20 mouse cellular contexts compared by ENCODE assay signal in genomic region chr3:116914374-116914773, GRCm38 (mm10). TPM values are rescaled to one million over a fixed set of nuclear protein-coding genes. Genes with fewer than 3 reads are reported as not detected.
"Had no signal": no experiment of that assay in that cellular context is flagged by ENCODE, and none has a peak within 500 bp of the region (broad histone marks: within the 10 kb centered on the region; RNA-seq: fewer than 3 reads in every experiment).

No protein-coding gene starts in this region.

- H3K27ac ChIP-seq: layer of hippocampus, adult 2 months; limb, embryonic 12.5 days; liver, embryonic 13.5 days; lung, embryonic 15.5 days; midbrain, embryonic 12.5 days; neural tube, embryonic 13.5 days; stomach, embryonic 15.5 days had no signal

- ATAC-seq: liver, postnatal 0 days; midbrain, embryonic 16.5 days had no signal

- H3K9ac ChIP-seq: limb, embryonic 12.5 days; liver, embryonic 13.5 days; liver, postnatal 0 days; lung, embryonic 15.5 days; midbrain, embryonic 12.5 days; neural tube, embryonic 13.5 days; stomach, embryonic 15.5 days had no signal

- H3K4me3 ChIP-seq: layer of hippocampus, adult 2 months; limb, embryonic 12.5 days; liver, embryonic 13.5 days; lung, embryonic 15.5 days; midbrain, embryonic 12.5 days; neural tube, embryonic 13.5 days; stomach, embryonic 15.5 days had no signal

- H3K4me1 ChIP-seq: limb, embryonic 12.5 days; liver, embryonic 13.5 days; lung, embryonic 15.5 days; midbrain, embryonic 12.5 days; neural tube, embryonic 13.5 days; stomach, embryonic 15.5 days had no signal

- H3K36me3 ChIP-seq: limb, embryonic 12.5 days; liver, embryonic 13.5 days; lung, embryonic 15.5 days; midbrain, embryonic 12.5 days; neural tube, embryonic 13.5 days; stomach, embryonic 15.5 days had no signal

- H3K27me3 ChIP-seq: limb, embryonic 12.5 days; liver, embryonic 13.5 days; lung, embryonic 15.5 days; midbrain, embryonic 12.5 days; neural tube, embryonic 13.5 days; stomach, embryonic 15.5 days had no signal

- DNase-seq: kidney, postnatal 10 days; kidney, postnatal 4 days; liver; liver, embryonic 13.5 days; liver, postnatal 0 days; retina, postnatal 1 day; right cerebral cortex, postnatal 14 days; thymus, postnatal 36 days had no signal

- H3K4me2 ChIP-seq: limb, embryonic 12.5 days; liver, embryonic 13.5 days; lung, embryonic 15.5 days; midbrain, embryonic 12.5 days; neural tube, embryonic 13.5 days; stomach, embryonic 15.5 days had no signal

- H3K9me3 ChIP-seq: limb, embryonic 12.5 days; liver, embryonic 13.5 days; lung, embryonic 15.5 days; midbrain, embryonic 12.5 days; neural tube, embryonic 13.5 days; stomach, embryonic 15.5 days had no signal

RNA-seq across cellular contexts. Expression of gene 4930455H04Rik, which starts 53.7 kb away (rescaled TPM):
- total RNA-seq: layer of hippocampus, adult 2 months; layer of hippocampus, postnatal 10 days; left cerebral cortex, postnatal 36 days; megakaryocyte-erythroid progenitor cell, adult 5-6 weeks had no signal
- polyA plus RNA-seq: limb, embryonic 12.5 days; liver, embryonic 13.5 days; liver, postnatal 0 days; lung, embryonic 15.5 days; midbrain, embryonic 12.5 days; midbrain, embryonic 16.5 days; neural tube, embryonic 13.5 days; spleen, adult 2 months; stomach, embryonic 15.5 days; thymus, postnatal 0 days had no signal

RNA-seq across cellular contexts. Expression of gene Palmd, which starts 54.4 kb away (rescaled TPM):
- total RNA-seq: megakaryocyte-erythroid progenitor cell, adult 5-6 weeks had no signal
